Mouse (Mus musculus) MEL (cell line): Measurements from ENCODE around the gene Rnase12.

Source experiments
- CHD2 ChIP-seq: IDR thresholded peaks from 2 replicates; pipeline ENCODE4 v1.6.1; 2011; ENCODE audit warnings: low read length, improper control_type of control experiment
- EP300 ChIP-seq, 2 experiments: IDR thresholded peaks; 2 replicates each; pipeline ENCODE4 v1.6.1; 2011; ENCODE audit warnings: improper control_type of control experiment in 2 of 2, low read length in 2 of 2, low read depth in 1 of 2, mild to moderate bottlenecking in 1 of 2
- MAX ChIP-seq: IDR thresholded peaks from 2 replicates; pipeline ENCODE4 v1.6.1; 2011; ENCODE audit warnings: low read length, improper control_type of control experiment
- NELFE ChIP-seq: IDR thresholded peaks from 2 replicates; pipeline ENCODE4 v1.6.1; 2011; ENCODE audit warnings: low read depth, low read length, improper control_type of control experiment
- NRF1 ChIP-seq: IDR thresholded peaks from 2 replicates; pipeline ENCODE4 v1.6.1; 2014; ENCODE audit warnings: low read depth, mild to moderate bottlenecking, inconsistent platforms, low read length, improper control_type of control experiment, moderate library complexity; ENCODE audit not compliant: poor library complexity, insufficient read depth, severe bottlenecking
- POLR2A ChIP-seq, 2 experiments: IDR thresholded peaks; 2 replicates each; pipeline ENCODE4 v1.6.1; 2011 to 2012; ENCODE audit warnings: low read length in 2 of 2, mild to moderate bottlenecking in 2 of 2, control low read depth in 1 of 2, improper control_type of control experiment in 1 of 2, low read depth in 1 of 2, moderate library complexity in 1 of 2; ENCODE audit not compliant: control insufficient read depth in 1 of 2, insufficient read depth in 1 of 2, poor library complexity in 1 of 2
- POLR2AphosphoS2 ChIP-seq: IDR thresholded peaks from 2 replicates; pipeline ENCODE4 v1.6.1; 2011; ENCODE audit warnings: low read length, improper control_type of control experiment
- ZKSCAN1 ChIP-seq: IDR thresholded peaks from 2 replicates; pipeline ENCODE4 v1.6.1; 2012; ENCODE audit warnings: low read depth, mild to moderate bottlenecking, inconsistent platforms, low read length, improper control_type of control experiment, moderate library complexity

DNA sequence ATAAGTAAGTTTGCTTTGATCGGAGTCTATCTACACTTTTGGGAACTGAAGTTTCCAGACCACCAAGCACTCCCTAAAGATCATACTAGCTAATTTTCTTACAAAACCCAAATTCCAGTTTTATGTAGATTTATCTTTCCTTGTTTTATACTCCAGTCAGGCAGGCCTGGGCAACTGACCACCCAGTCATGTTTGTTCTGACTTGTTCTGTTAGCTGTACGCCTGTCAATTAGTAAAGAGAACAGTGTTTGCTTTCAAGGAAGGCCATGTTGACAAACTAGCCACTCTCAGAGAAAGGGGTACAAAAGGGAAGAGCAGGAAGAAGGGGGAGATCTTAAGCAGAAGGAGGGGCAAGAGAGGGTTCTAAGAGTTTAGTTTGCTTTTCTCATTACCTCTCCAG is 46.9 kb upstream of the Rnase12 start:
- TF ChIP-seq MAX, result no peak
- no peak for TF ChIP-seq NELFE
- TF ChIP-seq POLR2AphosphoS2, result no peak
- TF ChIP-seq CHD2, result no peak
- TF ChIP-seq ZKSCAN1, result no peak
- TF ChIP-seq POLR2A (IDR thresholded peaks at IDR 0.05; ENCODE audit: control insufficient read depth in 1 of 2, insufficient read depth in 1 of 2, low read depth in 1 of 2, low read length in 2 of 2, poor library complexity in 1 of 2), result no peak
- no peak for TF ChIP-seq EP300 (IDR thresholded peaks at IDR 0.05; ENCODE audit: low read depth in 1 of 2, low read length in 2 of 2)
- TF ChIP-seq NRF1, result no peak
